Mouse (Mus musculus): Measurements from ENCODE around the gene Ccdc63. TPM values are rescaled to one million over a fixed set of nuclear protein-coding genes. Genes with fewer than 3 reads are reported as not detected.

Gene Ccdc63
- total RNA-seq, 1 experiment: 2.2 TPM

DNA sequence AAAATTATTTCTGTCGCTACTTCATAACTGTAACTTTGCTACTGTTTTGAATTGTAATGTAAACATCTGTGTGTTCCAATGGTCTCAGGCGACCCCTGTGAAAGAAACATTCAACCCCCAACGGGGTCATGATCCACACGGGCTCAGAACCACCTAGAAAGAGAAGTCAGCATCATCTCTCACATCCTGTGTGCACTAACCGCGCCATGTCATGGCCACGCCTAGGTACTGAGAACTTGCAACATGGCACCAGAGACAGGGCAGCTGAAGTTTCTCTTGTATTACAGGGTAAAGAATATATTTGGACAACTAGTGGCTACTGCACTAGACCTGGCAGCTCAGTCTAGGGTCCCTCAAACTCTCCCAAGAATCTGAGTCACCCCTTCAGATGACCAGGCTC, 27.2 kb downstream of the Ccdc63 start:
- Histone ChIP-seq H3K36me3 (ENCODE audit: control insufficient read depth, insufficient read depth, low read length, poor library complexity, severe bottlenecking) (no peaks in the 10 kb centered on the region), H3K4me1 (ENCODE audit: control insufficient read depth in 2 of 2, insufficient read depth in 2 of 2, low read length in 2 of 2, poor library complexity in 1 of 2) (peaks cover 0 to 13% of the 10 kb centered on the region in 2 experiments; a peak in 2 of 4 replicates), H3K9me3 (ENCODE audit: control insufficient read depth, insufficient read depth, low read depth, low read length) (no peaks in the 10 kb centered on the region), H3K27ac (ENCODE audit: insufficient read depth, low read depth, low read length, poor library complexity, severe bottlenecking) (no peak overlapping the region), H3K9ac (ENCODE audit: insufficient read depth, low read depth, low read length, poor library complexity, severe bottlenecking) (no peak overlapping the region), H3K4me3 (ENCODE audit: insufficient read depth in 1 of 2, low read depth in 1 of 2, low read length in 2 of 2, poor library complexity in 1 of 2, severe bottlenecking in 1 of 2) (no peak overlapping the region)
- in situ Hi-C loops (cut with MboI; ENCODE audit: low sequenced_read_pairs in 2 of 2, unreplicated experiment in 2 of 2): no loop called here
- TF ChIP-seq ZC3H11A (IDR thresholded peaks at IDR 0.05; ENCODE audit: borderline replicate concordance, low read depth, low read length) (no peak), CHD2 (IDR thresholded peaks at IDR 0.05; ENCODE audit: low read depth, low read length) (no peak), MAFK (IDR thresholded peaks at IDR 0.05; ENCODE audit: insufficient read depth, low read depth, low read length) (no peak), ZNF384 (IDR thresholded peaks at IDR 0.05; ENCODE audit: low read depth, low read length) (no peak), HCFC1 (IDR thresholded peaks at IDR 0.05; ENCODE audit: borderline replicate concordance, insufficient read depth, low read length) (no peak)
- DNase-seq (ENCODE audit: low read depth, low spot score): no peak

DNA sequence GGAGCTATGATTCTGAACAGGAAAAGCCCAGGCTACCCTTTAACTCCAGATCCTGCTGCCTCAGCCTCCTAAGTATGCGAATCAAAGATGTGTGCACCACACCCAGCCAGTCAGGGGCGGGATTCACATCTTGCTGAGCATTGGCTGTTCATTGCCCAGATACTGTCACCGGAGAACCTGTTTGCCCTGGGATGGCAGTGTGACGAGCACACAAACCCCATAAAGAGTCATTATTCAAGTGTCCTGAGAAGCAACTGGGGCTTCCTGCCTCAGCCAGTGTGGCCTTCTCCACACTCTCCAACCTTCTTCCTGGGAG, 28.7 kb downstream of the Ccdc63 start:
- in situ Hi-C loops (cut with MboI; ENCODE audit: low sequenced_read_pairs in 2 of 2, unreplicated experiment in 2 of 2): no loop called here
- TF ChIP-seq ZNF384 (IDR thresholded peaks at IDR 0.05; ENCODE audit: low read depth, low read length): no peak
- no peak for TF ChIP-seq HCFC1 (IDR thresholded peaks at IDR 0.05; ENCODE audit: borderline replicate concordance, insufficient read depth, low read length)
- TF ChIP-seq MAFK (IDR thresholded peaks at IDR 0.05; ENCODE audit: insufficient read depth, low read depth, low read length): no peak
- no peak for TF ChIP-seq ZC3H11A (IDR thresholded peaks at IDR 0.05; ENCODE audit: borderline replicate concordance, low read depth, low read length)
- no peak for TF ChIP-seq CHD2 (IDR thresholded peaks at IDR 0.05; ENCODE audit: low read depth, low read length)
- Histone ChIP-seq H3K9ac (ENCODE audit: insufficient read depth, low read depth, low read length, poor library complexity, severe bottlenecking) (peak overlapping the region; percentile 45), H3K4me1 (ENCODE audit: control insufficient read depth in 2 of 2, insufficient read depth in 2 of 2, low read length in 2 of 2, poor library complexity in 1 of 2) (peaks cover 0 to 13% of the 10 kb centered on the region in 2 experiments; a peak in 2 of 4 replicates), H3K27ac (ENCODE audit: insufficient read depth, low read depth, low read length, poor library complexity, severe bottlenecking) (no peak overlapping the region), H3K9me3 (ENCODE audit: control insufficient read depth, insufficient read depth, low read depth, low read length) (no peaks in the 10 kb centered on the region), H3K36me3 (ENCODE audit: control insufficient read depth, insufficient read depth, low read length, poor library complexity, severe bottlenecking) (no peaks in the 10 kb centered on the region), H3K4me3 (ENCODE audit: insufficient read depth in 1 of 2, low read depth in 1 of 2, low read length in 2 of 2, poor library complexity in 1 of 2, severe bottlenecking in 1 of 2) (peak overlapping the region; percentile 5 to 45)
- no peak for DNase-seq (ENCODE audit: low read depth, low spot score)

DNA sequence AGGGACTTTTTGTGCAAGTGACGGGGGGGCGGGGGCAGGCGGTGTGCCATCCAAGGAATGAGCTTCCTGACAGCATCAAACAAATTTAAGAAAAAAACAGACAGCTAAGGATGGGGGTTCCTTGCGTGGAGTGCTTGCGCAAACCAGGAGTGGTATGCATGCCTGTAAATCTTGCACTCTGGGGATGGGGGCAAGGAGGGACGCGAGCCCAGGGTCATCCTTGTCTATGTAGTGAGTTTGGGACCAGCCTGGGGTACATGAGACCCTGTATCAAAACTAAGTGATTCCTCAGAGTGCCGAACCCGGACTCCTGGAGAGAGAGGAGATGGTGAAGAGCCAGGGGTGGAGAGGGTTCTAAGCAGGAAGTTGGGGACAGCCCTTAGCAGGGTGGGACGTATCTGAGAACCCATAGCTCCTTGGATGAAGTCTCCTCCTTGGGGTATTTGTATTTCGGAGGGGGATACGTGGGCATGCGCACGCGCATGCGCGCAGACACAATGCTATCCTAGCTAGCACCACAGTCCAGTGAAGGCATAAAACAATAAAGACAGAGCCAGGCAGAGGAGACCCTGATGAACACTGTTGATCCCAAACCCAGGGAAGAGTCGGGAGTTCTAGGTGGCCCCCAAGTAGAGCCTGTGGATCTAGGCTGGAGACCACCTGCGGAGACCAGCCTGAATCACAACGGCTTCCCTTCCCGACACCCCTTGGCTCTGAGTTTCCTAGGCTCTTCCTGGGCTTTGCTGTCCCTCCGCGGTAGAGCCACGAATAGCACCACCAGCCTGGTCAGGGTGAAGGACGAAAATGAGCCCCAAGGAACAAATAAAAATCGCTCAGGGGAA, 29.3 kb downstream of the Ccdc63 start:
- peaks cover 0 to 13% of the 10 kb centered on the region in 2 experiments; a peak in 2 of 4 replicates for H3K4me1 ChIP-seq (ENCODE audit: control insufficient read depth in 2 of 2, insufficient read depth in 2 of 2, low read length in 2 of 2, poor library complexity in 1 of 2)
- TF ChIP-seq ZC3H11A (IDR thresholded peaks at IDR 0.05; ENCODE audit: borderline replicate concordance, low read depth, low read length) (no peak), CHD2 (IDR thresholded peaks at IDR 0.05; ENCODE audit: low read depth, low read length) (no peak), ZNF384 (IDR thresholded peaks at IDR 0.05; ENCODE audit: low read depth, low read length) (no peak), MAFK (IDR thresholded peaks at IDR 0.05; ENCODE audit: insufficient read depth, low read depth, low read length) (no peak)
- no peaks in the 10 kb centered on the region for H3K36me3 ChIP-seq (ENCODE audit: control insufficient read depth, insufficient read depth, low read length, poor library complexity, severe bottlenecking)
- H3K9ac ChIP-seq (ENCODE audit: insufficient read depth, low read depth, low read length, poor library complexity, severe bottlenecking): peak overlapping the region; percentile 45
- H3K27ac ChIP-seq (ENCODE audit: insufficient read depth, low read depth, low read length, poor library complexity, severe bottlenecking): no peak overlapping the region
- no peak for DNase-seq (ENCODE audit: low read depth, low spot score)
- in situ Hi-C loops (cut with MboI; ENCODE audit: low sequenced_read_pairs in 2 of 2, unreplicated experiment in 2 of 2): no loop called here
- peak overlapping the region; percentile 5 to 45 for H3K4me3 ChIP-seq (ENCODE audit: insufficient read depth in 1 of 2, low read depth in 1 of 2, low read length in 2 of 2, poor library complexity in 1 of 2, severe bottlenecking in 1 of 2)
- H3K9me3 ChIP-seq (ENCODE audit: control insufficient read depth, insufficient read depth, low read depth, low read length): no peaks in the 10 kb centered on the region

DNA sequence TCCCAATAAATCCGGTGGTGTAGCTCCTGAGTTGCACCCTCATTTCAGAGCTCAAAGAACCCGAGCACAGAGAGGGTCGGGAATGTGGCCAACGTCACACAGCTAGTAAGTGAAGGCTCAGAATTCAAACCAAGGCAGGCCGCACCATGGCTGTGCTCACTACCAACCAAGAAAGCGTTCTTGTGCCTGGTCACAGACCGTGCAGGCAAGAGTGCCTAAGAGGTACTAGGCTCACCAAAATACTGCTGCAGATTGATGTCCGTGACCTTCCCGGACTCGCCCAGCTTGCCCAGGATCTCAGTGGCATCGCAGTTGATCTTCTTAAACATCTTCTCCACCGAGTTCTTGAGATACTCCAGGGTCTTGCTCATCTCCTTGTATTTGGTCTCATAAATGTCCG, 30.0 kb downstream of the Ccdc63 start:
- no peaks in the 10 kb centered on the region for H3K9me3 ChIP-seq (ENCODE audit: control insufficient read depth, insufficient read depth, low read depth, low read length)
- H3K36me3 ChIP-seq (ENCODE audit: control insufficient read depth, insufficient read depth, low read length, poor library complexity, severe bottlenecking): no peaks in the 10 kb centered on the region
- in situ Hi-C loops (cut with MboI; ENCODE audit: low sequenced_read_pairs in 2 of 2, unreplicated experiment in 2 of 2): no loop called here
- no peak overlapping the region for H3K27ac ChIP-seq (ENCODE audit: insufficient read depth, low read depth, low read length, poor library complexity, severe bottlenecking)
- DNase-seq (ENCODE audit: low read depth, low spot score): no peak
- H3K9ac ChIP-seq (ENCODE audit: insufficient read depth, low read depth, low read length, poor library complexity, severe bottlenecking): no peak overlapping the region
- TF ChIP-seq MAFK (IDR thresholded peaks at IDR 0.05; ENCODE audit: insufficient read depth, low read depth, low read length) (no peak), ZC3H11A (IDR thresholded peaks at IDR 0.05; ENCODE audit: borderline replicate concordance, low read depth, low read length) (no peak), CHD2 (IDR thresholded peaks at IDR 0.05; ENCODE audit: low read depth, low read length) (no peak), HCFC1 (IDR thresholded peaks at IDR 0.05; ENCODE audit: borderline replicate concordance, insufficient read depth, low read length) (no peak), ZNF384 (IDR thresholded peaks at IDR 0.05; ENCODE audit: low read depth, low read length) (no peak)
- H3K4me1 ChIP-seq (ENCODE audit: control insufficient read depth in 2 of 2, insufficient read depth in 2 of 2, low read length in 2 of 2, poor library complexity in 1 of 2): peaks cover 0 to 13% of the 10 kb centered on the region in 2 experiments; a peak in 2 of 4 replicates
- no peak overlapping the region for H3K4me3 ChIP-seq (ENCODE audit: insufficient read depth in 1 of 2, low read depth in 1 of 2, low read length in 2 of 2, poor library complexity in 1 of 2, severe bottlenecking in 1 of 2)
